Mouse (Mus musculus): ENCODE measurements around the gene Ltbr.

GRCm38 (mm10) chr6:125350995-125351324 lies 37.3 kb upstream of the Ltbr start:
- no peak for TF ChIP-seq CTCF (IDR thresholded peaks at IDR 0.05; ENCODE audit: low read depth, low read length)
- TF ChIP-seq POLR2A (IDR thresholded peaks at IDR 0.05; ENCODE audit: insufficient read depth, low read length) = no peak
